Mouse (Mus musculus): ENCODE results near the gene Rnf216. TPM values are rescaled to one million over a fixed set of nuclear protein-coding genes. Genes with fewer than 3 reads are reported as not detected.

Gene Rnf216
- polyA plus RNA-seq, 1 experiment from 2014 or later: 14.4 TPM

- peaks cover 89% of the 10 kb centered on the region for H3K4me1 ChIP-seq (replicated peaks)
These were observed 50.5 kb downstream of the Rnf216 start for GRCm38 (mm10) chr5:143062251-143062650.

GRCm38 (mm10) chr5:143061511-143061910 lies 51.3 kb downstream of the Rnf216 start:
- Histone ChIP-seq H3K4me1 (replicated peaks) (peaks cover 89% of the 10 kb centered on the region), H3K9ac (peak overlapping the region; percentile 46), H3K9me3 (replicated peaks) (no peaks in the 10 kb centered on the region), H3K27me3 (no peaks in the 10 kb centered on the region), H3K27ac (peak overlapping the region; percentile 99), H3K4me3 (replicated peaks) (no peak overlapping the region), H3K4me2 (no peak overlapping the region), H3K36me3 (peaks cover 47% of the 10 kb centered on the region)
- DNase-seq (no peak), ATAC-seq (ENCODE audit: low read depth) (no peak)
- WGBS (ENCODE audit: insufficient replicate concordance): 65% methylated on average over 3 of the region's 3 CpGs

More at GRCm38 (mm10) chr5:143062251-143062650, 50.5 kb downstream of the Rnf216 start:
- H3K27ac ChIP-seq: peak overlapping the region; percentile 99
- H3K9me3 ChIP-seq (replicated peaks): no peaks in the 10 kb centered on the region
- DNase-seq: no peak
- H3K36me3 ChIP-seq: peaks cover 53% of the 10 kb centered on the region
- no peak overlapping the region for H3K9ac ChIP-seq
- no peak for ATAC-seq (ENCODE audit: low read depth)
- no peak overlapping the region for H3K4me3 ChIP-seq (replicated peaks)
- no peaks in the 10 kb centered on the region for H3K27me3 ChIP-seq
- WGBS (ENCODE audit: insufficient replicate concordance): 80% methylated on average over 3 of the region's 3 CpGs
- no peak overlapping the region for H3K4me2 ChIP-seq

GRCm38 (mm10) chr5:143060774-143061385 lies 51.9 kb downstream of the Rnf216 start:
- no peak for ATAC-seq (ENCODE audit: low read depth)
- no peaks in the 10 kb centered on the region for H3K27me3 ChIP-seq
- H3K4me1 ChIP-seq (replicated peaks): peaks cover 89% of the 10 kb centered on the region
- peak overlapping the region; percentile 99 for H3K27ac ChIP-seq
- H3K9ac ChIP-seq: peak overlapping the region; percentile 46
- H3K4me3 ChIP-seq (replicated peaks): no peak overlapping the region
- peaks cover 47% of the 10 kb centered on the region for H3K36me3 ChIP-seq
- no peak for DNase-seq
- no peaks in the 10 kb centered on the region for H3K9me3 ChIP-seq (replicated peaks)
- peak overlapping the region; percentile 8; the same call in 1 of the 2 replicates for H3K4me2 ChIP-seq
- 37% methylated on average over 2 of the region's 2 CpGs for WGBS (ENCODE audit: insufficient replicate concordance)

- 44% methylated on average over 1 of the region's 1 CpGs for WGBS (ENCODE audit: insufficient replicate concordance)
- peaks cover 87% of the 10 kb centered on the region for H3K4me1 ChIP-seq (replicated peaks)
These were observed 52.8 kb downstream of the Rnf216 start for GRCm38 (mm10) chr5:143059958-143060357.

GRCm38 (mm10) chr5:143059182-143059581 lies 53.6 kb downstream of the Rnf216 start:
- Histone ChIP-seq H3K4me1 (replicated peaks) (peaks cover 89% of the 10 kb centered on the region), H3K27me3 (no peaks in the 10 kb centered on the region), H3K9me3 (replicated peaks) (no peaks in the 10 kb centered on the region), H3K4me2 (peak overlapping the region; percentile 62), H3K9ac (peak overlapping the region; percentile 72), H3K36me3 (peaks cover 33% of the 10 kb centered on the region), H3K27ac (peak overlapping the region; percentile 99), H3K4me3 (replicated peaks) (no peak overlapping the region)
- DNase-seq (peak; percentile 46), ATAC-seq (ENCODE audit: low read depth) (peak; percentile 79)

More at GRCm38 (mm10) chr5:143059958-143060357, 52.8 kb downstream of the Rnf216 start:
- DNase-seq (no peak), ATAC-seq (ENCODE audit: low read depth) (peak; percentile 53)
- Histone ChIP-seq H3K27me3 (no peaks in the 10 kb centered on the region), H3K4me3 (replicated peaks) (no peak overlapping the region), H3K9me3 (replicated peaks) (no peaks in the 10 kb centered on the region), H3K4me2 (peak overlapping the region; percentile 62), H3K27ac (peak overlapping the region; percentile 99), H3K36me3 (peaks cover 41% of the 10 kb centered on the region), H3K9ac (peak overlapping the region; percentile 72)

- peak overlapping the region; percentile 99 for H3K27ac ChIP-seq
- H3K4me1 ChIP-seq (replicated peaks): peaks cover 94% of the 10 kb centered on the region
- peak overlapping the region; percentile 25 for H3K4me3 ChIP-seq (replicated peaks)
- H3K9ac ChIP-seq: peak overlapping the region; percentile 72
- peaks cover 28% of the 10 kb centered on the region for H3K36me3 ChIP-seq
- no peaks in the 10 kb centered on the region for H3K9me3 ChIP-seq (replicated peaks)
- ATAC-seq (ENCODE audit: low read depth) (peak; percentile 41), DNase-seq (no peak)
- no peaks in the 10 kb centered on the region for H3K27me3 ChIP-seq
- peak overlapping the region; percentile 62 for H3K4me2 ChIP-seq
These were observed 54.1 kb downstream of the Rnf216 start for GRCm38 (mm10) chr5:143058675-143059074.

- Histone ChIP-seq H3K9ac (peak overlapping the region; percentile 72), H3K27ac (peak overlapping the region; percentile 99), H3K36me3 (peaks cover 23% of the 10 kb centered on the region), H3K27me3 (no peaks in the 10 kb centered on the region), H3K4me3 (replicated peaks) (peak overlapping the region; percentile 25), H3K4me1 (replicated peaks) (peaks cover 98% of the 10 kb centered on the region), H3K4me2 (peak overlapping the region; percentile 62), H3K9me3 (replicated peaks) (no peaks in the 10 kb centered on the region)
- ATAC-seq (ENCODE audit: low read depth): peak; percentile 83
- DNase-seq: peak; percentile 88
- WGBS (ENCODE audit: insufficient replicate concordance): 0% methylated on average over 2 of the region's 2 CpGs
These were observed 54.6 kb downstream of the Rnf216 start for GRCm38 (mm10) chr5:143058208-143058607.

GRCm38 (mm10) chr5:143057753-143058152 lies 55.0 kb downstream of the Rnf216 start:
- Histone ChIP-seq H3K4me3 (replicated peaks) (peak overlapping the region; percentile 25; the same call in 1 of the 2 replicates), H3K27me3 (no peaks in the 10 kb centered on the region), H3K4me1 (replicated peaks) (peaks cover 98% of the 10 kb centered on the region), H3K4me2 (peak overlapping the region; percentile 62), H3K9me3 (replicated peaks) (no peaks in the 10 kb centered on the region), H3K27ac (peak overlapping the region; percentile 99), H3K9ac (peak overlapping the region; percentile 72), H3K36me3 (peaks cover 19% of the 10 kb centered on the region)
- ATAC-seq (ENCODE audit: low read depth) (0 out of 2 replicates have a peak, but pooled peaks have one; percentile 1), DNase-seq (no peak)
- WGBS (ENCODE audit: insufficient replicate concordance): 30% methylated on average over 1 of the region's 1 CpGs

GRCm38 (mm10) chr5:143056191-143056880 lies 56.5 kb downstream of the Rnf216 start:
- peak overlapping the region; percentile 56; the same call in 1 of the 2 replicates for H3K9ac ChIP-seq
- H3K4me3 ChIP-seq (replicated peaks): no peak overlapping the region
- peak overlapping the region; percentile 99 for H3K27ac ChIP-seq
- peaks cover 98% of the 10 kb centered on the region for H3K4me1 ChIP-seq (replicated peaks)
- WGBS (ENCODE audit: insufficient replicate concordance): 70% methylated on average over 4 of the region's 4 CpGs
- H3K9me3 ChIP-seq (replicated peaks): no peaks in the 10 kb centered on the region
- H3K36me3 ChIP-seq: peaks cover 12% of the 10 kb centered on the region; the same call in 1 of the 2 replicates
- no peaks in the 10 kb centered on the region for H3K27me3 ChIP-seq
- no peak for ATAC-seq (ENCODE audit: low read depth)
- DNase-seq: no peak
- H3K4me2 ChIP-seq: 0 out of 2 replicates have a peak overlapping the region, but pooled peaks have one; percentile 0

GRCm38 (mm10) chr5:143055501-143056125 lies 57.2 kb downstream of the Rnf216 start:
- Histone ChIP-seq H3K4me1 (replicated peaks) (peaks cover 98% of the 10 kb centered on the region), H3K9ac (peak overlapping the region; percentile 56), H3K4me3 (replicated peaks) (no peak overlapping the region)

GRCm38 (mm10) chr5:143054703-143055102 lies 58.1 kb downstream of the Rnf216 start:
- WGBS (ENCODE audit: insufficient replicate concordance): 63% methylated on average over 2 of the region's 2 CpGs
- Histone ChIP-seq H3K9ac (peak overlapping the region; percentile 44), H3K27ac (peak overlapping the region; percentile 96), H3K4me2 (no peak overlapping the region), H3K9me3 (replicated peaks) (no peaks in the 10 kb centered on the region), H3K4me3 (replicated peaks) (no peak overlapping the region), H3K27me3 (no peaks in the 10 kb centered on the region), H3K36me3 (peaks cover 15% of the 10 kb centered on the region; the same call in 1 of the 2 replicates), H3K4me1 (replicated peaks) (peaks cover 98% of the 10 kb centered on the region)
- no peak for DNase-seq
- ATAC-seq (ENCODE audit: low read depth): no peak

More at GRCm38 (mm10) chr5:143055501-143056125, 57.2 kb downstream of the Rnf216 start:
- ATAC-seq (ENCODE audit: low read depth) (no peak), DNase-seq (no peak)
- 7% methylated on average over 3 of the region's 3 CpGs for WGBS (ENCODE audit: insufficient replicate concordance)
- Histone ChIP-seq H3K9me3 (replicated peaks) (no peaks in the 10 kb centered on the region), H3K27ac (peak overlapping the region; percentile 99), H3K36me3 (peaks cover 14% of the 10 kb centered on the region; the same call in 1 of the 2 replicates), H3K4me2 (0 out of 2 replicates have a peak overlapping the region, but pooled peaks have one; percentile 0), H3K27me3 (no peaks in the 10 kb centered on the region)
